Mouse (Mus musculus) brain, embryonic 14.5 days (tissue): ENCODE results near the gene Spryd4.

Source experiments
- CTCF ChIP-seq: fragments of 200-500 bp; IDR thresholded peaks from 2 replicates; pipeline ENCODE4 v1.5.1; 2012; ENCODE audit warnings: inconsistent platforms, mild to moderate bottlenecking, moderate library complexity, borderline replicate concordance; ENCODE audit not compliant: insufficient read depth, insufficient read length; ENCODE audit errors: extremely low read depth
- POLR2A ChIP-seq: fragments of 200-500 bp; IDR thresholded peaks from 2 replicates; pipeline ENCODE4 v1.6.1; 2012; ENCODE audit warnings: mild to moderate bottlenecking, inconsistent platforms, borderline replicate concordance; ENCODE audit not compliant: poor library complexity, insufficient read depth, insufficient read length, severe bottlenecking; ENCODE audit errors: extremely low read depth

DNA sequence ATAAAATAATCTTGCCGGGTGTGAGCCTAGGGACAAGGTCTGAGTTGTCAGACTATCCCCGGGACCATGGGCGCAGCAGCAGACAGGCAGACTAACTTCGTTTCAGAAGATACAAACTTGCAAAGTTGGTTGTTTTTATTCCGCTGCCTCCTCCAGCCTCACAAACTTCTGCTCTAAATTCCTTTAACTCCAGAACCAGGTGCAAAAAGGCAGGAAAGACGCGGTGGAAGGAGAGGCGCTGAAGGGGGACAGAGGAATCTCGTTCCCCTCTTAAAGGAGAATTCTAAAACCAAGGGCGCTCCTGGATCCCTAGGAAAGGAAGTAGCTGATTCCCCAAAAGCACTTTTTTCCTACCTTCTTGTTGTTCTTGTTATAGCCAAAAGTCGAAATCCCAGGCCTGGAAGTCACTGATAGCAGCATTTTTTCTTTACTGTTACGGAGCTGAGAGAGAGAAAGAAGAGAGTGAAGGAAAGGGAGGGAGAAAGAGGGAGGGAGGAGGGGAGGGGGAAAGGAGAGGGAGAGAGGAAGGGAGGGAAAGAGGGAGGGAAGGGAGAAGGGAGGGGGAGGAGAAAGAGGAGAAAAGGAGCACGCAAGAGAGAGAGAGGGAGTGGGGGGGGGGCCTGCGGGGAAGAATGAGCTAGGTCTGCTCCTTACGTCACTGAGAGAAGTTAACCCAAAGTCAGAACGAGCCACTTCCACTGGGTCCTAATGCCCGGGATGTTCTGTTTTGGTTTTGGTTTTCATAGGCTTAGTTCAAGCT lies 35.4 kb downstream of the Spryd4 start:
- TF ChIP-seq POLR2A = no peak
- no peak for TF ChIP-seq CTCF
